Mouse (Mus musculus): ENCODE results near the gene Ms4a1.
"Not testable (repeated sequence)": the region's sequence is repeated elsewhere in the genome, so short reads cannot be mapped to it uniquely, and the experiment has no call there.

DNA sequence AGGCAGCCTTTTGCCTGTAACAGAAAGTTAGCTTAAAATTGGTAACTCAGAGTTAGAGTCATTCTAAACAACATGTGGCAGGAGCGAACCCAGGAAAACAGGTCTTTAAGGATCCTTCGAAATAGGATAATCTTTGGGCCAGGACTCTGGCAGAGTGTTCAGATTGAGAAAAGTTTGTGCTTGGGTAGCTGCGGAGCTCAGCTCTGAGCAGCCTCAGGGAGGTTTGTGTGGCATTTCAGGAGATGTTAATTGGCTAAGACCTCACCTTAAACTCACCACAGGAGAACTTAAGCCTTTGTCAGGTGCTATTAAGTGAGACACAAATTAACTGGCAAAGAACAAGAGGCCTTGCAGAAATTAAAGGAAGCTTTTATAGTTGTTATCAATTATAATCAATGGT lies 27.6 kb upstream of the Ms4a1 start:
- not testable (repeated sequence) for TF ChIP-seq POLR2A (IDR thresholded peaks at IDR 0.05; ENCODE audit: insufficient read depth, low read depth, low read length); CTCF (IDR thresholded peaks at IDR 0.05)
